Mouse (Mus musculus): ENCODE results near the gene Bmp2k.
A peak's percentile ranks its signal among the peaks of the same experiment; 100 is the strongest.

Bmp2k gene

GRCm38 (mm10) chr5:97108333-97108732 is 110.8 kb downstream of the Bmp2k start:
- no peak for DNase-seq (ENCODE audit: low spot score)

- DNase-seq (ENCODE audit: low spot score), result no peak
These were observed 112.6 kb downstream of the Bmp2k start for GRCm38 (mm10) chr5:97110133-97110532.

GRCm38 (mm10) chr5:97110697-97111096 is 113.2 kb downstream of the Bmp2k start:
- DNase-seq (ENCODE audit: low spot score), result no peak

- DNase-seq (ENCODE audit: low spot score), result peak; percentile 98
These were observed 113.9 kb downstream of the Bmp2k start, which contains the start of gene Paqr3 for GRCm38 (mm10) chr5:97111207-97111910. Gene Paqr3 (minus strand): TSS chr5:97111596.

- no peak for DNase-seq (ENCODE audit: low spot score)
These were observed 127.5 kb downstream of the Bmp2k start for GRCm38 (mm10) chr5:97124977-97125376.

GRCm38 (mm10) chr5:97125459-97125970 is 128.0 kb downstream of the Bmp2k start:
- no peak for DNase-seq (ENCODE audit: low spot score)

- peak; percentile 53 for DNase-seq (ENCODE audit: low spot score)
These were observed 128.5 kb downstream of the Bmp2k start for GRCm38 (mm10) chr5:97126005-97126404.

GRCm38 (mm10) chr5:97127284-97127683 is 129.8 kb downstream of the Bmp2k start:
- DNase-seq (ENCODE audit: low spot score), result no peak

- peak; percentile 59 for DNase-seq (ENCODE audit: low spot score)
These were observed 131.0 kb downstream of the Bmp2k start for GRCm38 (mm10) chr5:97128242-97129226.

- no peak for DNase-seq (ENCODE audit: low spot score)
These were observed 132.1 kb downstream of the Bmp2k start for GRCm38 (mm10) chr5:97129589-97129988.

- no peak for DNase-seq (ENCODE audit: low spot score)
These were observed 137.8 kb downstream of the Bmp2k start for GRCm38 (mm10) chr5:97135331-97135730.
